Mouse (Mus musculus): ENCODE data around the gene 2610318N02Rik.

The 2610318N02Rik gene

GRCm38 (mm10) chr16:17110771-17111743 lies 13.9 kb downstream of the 2610318N02Rik start, which contains the start of gene Ppil2:
Ppil2 (minus strand) TSS chr16:17111257.
- DNase-seq (ENCODE audit: low spot score), result no peak

GRCm38 (mm10) chr16:17104600-17104999 lies 20.4 kb downstream of the 2610318N02Rik start:
- no peak for DNase-seq (ENCODE audit: low spot score)

GRCm38 (mm10) chr16:17102630-17103220 lies 22.2 kb downstream of the 2610318N02Rik start:
- DNase-seq (ENCODE audit: low spot score), result no peak

- no peak for DNase-seq (ENCODE audit: low spot score)
Measured at GRCm38 (mm10) chr16:17096938-17097337, 28.0 kb downstream of the 2610318N02Rik start.

GRCm38 (mm10) chr16:17088346-17088745 lies 36.6 kb downstream of the 2610318N02Rik start:
- DNase-seq (ENCODE audit: low spot score), result no peak

GRCm38 (mm10) chr16:17086669-17087193 lies 38.2 kb downstream of the 2610318N02Rik start:
- no peak for DNase-seq (ENCODE audit: low spot score)

- DNase-seq (ENCODE audit: low spot score), result no peak
Measured at GRCm38 (mm10) chr16:17086241-17086640, 38.7 kb downstream of the 2610318N02Rik start.

GRCm38 (mm10) chr16:17085636-17086035 lies 39.3 kb downstream of the 2610318N02Rik start:
- no peak for DNase-seq (ENCODE audit: low spot score)

GRCm38 (mm10) chr16:17082121-17082792 lies 42.7 kb downstream of the 2610318N02Rik start:
- no peak for DNase-seq (ENCODE audit: low spot score)

- DNase-seq (ENCODE audit: low spot score), result no peak
Measured at GRCm38 (mm10) chr16:17078101-17078500, 46.9 kb downstream of the 2610318N02Rik start.

GRCm38 (mm10) chr16:17076869-17077268 lies 48.1 kb downstream of the 2610318N02Rik start:
- no peak for DNase-seq (ENCODE audit: low spot score)

GRCm38 (mm10) chr16:17076301-17076700 lies 48.7 kb downstream of the 2610318N02Rik start:
- DNase-seq (ENCODE audit: low spot score), result no peak

GRCm38 (mm10) chr16:17073000-17073399 lies 52.0 kb downstream of the 2610318N02Rik start:
- DNase-seq (ENCODE audit: low spot score), result no peak

GRCm38 (mm10) chr16:17070716-17071115 lies 54.3 kb downstream of the 2610318N02Rik start:
- DNase-seq (ENCODE audit: low spot score), result no peak

GRCm38 (mm10) chr16:17069511-17070443 lies 55.2 kb downstream of the 2610318N02Rik start, which contains the start of gene Ypel1:
Ypel1 (plus strand) TSS chr16:17069696.
- DNase-seq (ENCODE audit: low spot score), result peak; percentile 71

- DNase-seq (ENCODE audit: low spot score), result no peak
Measured at GRCm38 (mm10) chr16:17067552-17067951, 57.4 kb downstream of the 2610318N02Rik start.

All from urinary bladder, postnatal 10 days (tissue).